Mouse (Mus musculus) stomach, embryonic 15.5 days (tissue): ENCODE results near the gene Armh3. TPM values are rescaled to one million over a fixed set of nuclear protein-coding genes. Genes with fewer than 3 reads are reported as not detected.
A peak's percentile ranks its signal among the peaks of the same experiment; 100 is the strongest.

Experiments used
- ATAC-seq: fragments of 200-750 bp; cut with Nextera tagmentation; 2 replicates; pipeline ENCODE4 v1.8.0; 2017; ENCODE audit warnings: low read depth, moderate number of reproducible peaks, moderate TSS enrichment; ENCODE audit not compliant: insufficient read depth, low FRiP score
- H3K27ac ChIP-seq: fragments of 300-500 bp; sonication (generic); 2 replicates; pipeline ENCODE4 v1.5.1; 2015; ENCODE audit warnings: mild to moderate bottlenecking, inconsistent platforms
- H3K27me3 ChIP-seq: fragments of 300-500 bp; sonication (generic); replicated peaks from 2 replicates; pipeline ENCODE4 v1.6.1; 2015; ENCODE audit warnings: inconsistent platforms
- H3K36me3 ChIP-seq: fragments of 300-500 bp; sonication (generic); 2 replicates; pipeline ENCODE4 v1.6.1; 2015; ENCODE audit warnings: inconsistent platforms
- H3K4me1 ChIP-seq: fragments of 300-500 bp; sonication (generic); 2 replicates; pipeline ENCODE4 v1.6.1; 2015; ENCODE audit warnings: inconsistent platforms
- H3K4me2 ChIP-seq: fragments of 300-500 bp; sonication (generic); 2 replicates; pipeline ENCODE4 v1.6.1; 2015; ENCODE audit warnings: mild to moderate bottlenecking, inconsistent platforms
- H3K4me3 ChIP-seq: fragments of 300-500 bp; sonication (generic); replicated peaks from 2 replicates; pipeline ENCODE4 v1.5.1; 2015; ENCODE audit warnings: inconsistent platforms
- H3K9ac ChIP-seq: fragments of 300-500 bp; sonication (generic); 2 replicates; pipeline ENCODE4 v1.6.1; 2015; ENCODE audit warnings: inconsistent platforms
- H3K9me3 ChIP-seq: fragments of 300-500 bp; sonication (generic); 2 replicates; pipeline ENCODE4 v1.6.1; 2016; ENCODE audit warnings: inconsistent platforms
- WGBS: fragments of 180-500 bp; shearing (Covaris S2); methylation state at CpG from one replicate; pipeline ENCODE4 v1.1.7; 2015; 5-methylcytosine and 5-hydroxymethylcytosine counted together
- polyA plus RNA-seq: library from polyadenylated mRNA; unstranded; fragments of >200 nt; fragmentation: Nextera tagmentation; extraction: Ambion mirVana; gene quantifications from 2 replicates; pipeline ENCODE4 v1.2.1, GENCODE M21; 2015

Armh3 gene
- polyA plus RNA-seq, 1 experiment from 2014 or later = 13.1 TPM

- Histone ChIP-seq H3K36me3 (no peaks in the 10 kb centered on the region), H3K9me3 (no peaks in the 10 kb centered on the region), H3K27me3 (no peaks in the 10 kb centered on the region), H3K4me2 (no peak overlapping the region), H3K9ac (no peak overlapping the region), H3K4me3 (no peak overlapping the region), H3K27ac (no peak overlapping the region), H3K4me1 (no peaks in the 10 kb centered on the region)
- 34% methylated on average over 1 of the region's 1 CpGs for WGBS
- no peak for ATAC-seq
These were observed 125.0 kb downstream of the Armh3 start for GRCm38 (mm10) chr19:45873320-45873719.

- H3K4me3 ChIP-seq = no peak overlapping the region
- 64% methylated on average over 8 of the region's 8 CpGs for WGBS
- no peak for ATAC-seq
- no peak overlapping the region for H3K4me2 ChIP-seq
- H3K9ac ChIP-seq = no peak overlapping the region
- H3K27ac ChIP-seq = no peak overlapping the region
- H3K9me3 ChIP-seq = no peaks in the 10 kb centered on the region
- no peaks in the 10 kb centered on the region for H3K4me1 ChIP-seq
- no peaks in the 10 kb centered on the region for H3K36me3 ChIP-seq
- H3K27me3 ChIP-seq = no peaks in the 10 kb centered on the region
These were observed 142.9 kb downstream of the Armh3 start for GRCm38 (mm10) chr19:45855284-45855920.

- Histone ChIP-seq H3K9ac (no peak overlapping the region), H3K4me3 (no peak overlapping the region), H3K4me1 (no peaks in the 10 kb centered on the region), H3K27me3 (no peaks in the 10 kb centered on the region), H3K27ac (no peak overlapping the region), H3K4me2 (no peak overlapping the region), H3K36me3 (no peaks in the 10 kb centered on the region), H3K9me3 (no peaks in the 10 kb centered on the region)
- no peak for ATAC-seq
- 77% methylated on average over 7 of the region's 7 CpGs for WGBS
These were observed 143.8 kb downstream of the Armh3 start for GRCm38 (mm10) chr19:45854521-45854920.

- WGBS = 63% methylated on average over 4 of the region's 4 CpGs
- Histone ChIP-seq H3K9ac (no peak overlapping the region), H3K4me3 (no peak overlapping the region), H3K27me3 (no peaks in the 10 kb centered on the region), H3K27ac (no peak overlapping the region), H3K36me3 (no peaks in the 10 kb centered on the region), H3K9me3 (no peaks in the 10 kb centered on the region), H3K4me1 (peaks cover 11% of the 10 kb centered on the region; the same call in 1 of the 2 replicates), H3K4me2 (no peak overlapping the region)
- no peak for ATAC-seq
These were observed 150.6 kb downstream of the Armh3 start for GRCm38 (mm10) chr19:45847733-45848093.

GRCm38 (mm10) chr19:45847016-45847732, 151.1 kb downstream of the Armh3 start:
- Histone ChIP-seq H3K27me3 (no peaks in the 10 kb centered on the region), H3K4me3 (no peak overlapping the region), H3K9me3 (no peaks in the 10 kb centered on the region), H3K4me1 (peaks cover 11% of the 10 kb centered on the region; the same call in 1 of the 2 replicates), H3K27ac (no peak overlapping the region), H3K36me3 (no peaks in the 10 kb centered on the region), H3K4me2 (no peak overlapping the region), H3K9ac (no peak overlapping the region)
- 87% methylated on average over 3 of the region's 3 CpGs for WGBS
- ATAC-seq = no peak

GRCm38 (mm10) chr19:45844209-45844608, 154.1 kb downstream of the Armh3 start:
- H3K9ac ChIP-seq = no peak overlapping the region
- no peak overlapping the region for H3K4me3 ChIP-seq
- H3K4me1 ChIP-seq = peaks cover 11% of the 10 kb centered on the region; the same call in 1 of the 2 replicates
- no peaks in the 10 kb centered on the region for H3K27me3 ChIP-seq
- no peak overlapping the region for H3K27ac ChIP-seq
- no peak for ATAC-seq
- H3K9me3 ChIP-seq = no peaks in the 10 kb centered on the region
- no peak overlapping the region for H3K4me2 ChIP-seq
- 63% methylated on average over 3 of the region's 3 CpGs for WGBS
- no peaks in the 10 kb centered on the region for H3K36me3 ChIP-seq

GRCm38 (mm10) chr19:45843424-45843823, 154.9 kb downstream of the Armh3 start:
- Histone ChIP-seq H3K4me1 (peaks cover 11% of the 10 kb centered on the region; the same call in 1 of the 2 replicates), H3K27ac (no peak overlapping the region), H3K4me3 (no peak overlapping the region), H3K36me3 (no peaks in the 10 kb centered on the region), H3K9ac (no peak overlapping the region), H3K4me2 (no peak overlapping the region), H3K27me3 (no peaks in the 10 kb centered on the region), H3K9me3 (no peaks in the 10 kb centered on the region)
- WGBS = 31% methylated on average over 10 of the region's 10 CpGs
- ATAC-seq = no peak

GRCm38 (mm10) chr19:45837050-45837994, 161.0 kb downstream of the Armh3 start:
- Histone ChIP-seq H3K27ac (peak overlapping the region; percentile 79), H3K4me3 (no peak overlapping the region)
- ATAC-seq = no peak; the same call in 1 of the 2 replicates

GRCm38 (mm10) chr19:45835490-45835889, 162.8 kb downstream of the Armh3 start:
- Histone ChIP-seq H3K4me3 (no peak overlapping the region), H3K27me3 (no peaks in the 10 kb centered on the region), H3K4me2 (no peak overlapping the region), H3K36me3 (no peaks in the 10 kb centered on the region), H3K9ac (no peak overlapping the region), H3K4me1 (0 out of 2 replicates have a peak, but pooled peaks cover 3% of the 10 kb centered on the region), H3K27ac (no peak overlapping the region), H3K9me3 (no peaks in the 10 kb centered on the region)
- ATAC-seq = no peak
- WGBS = 75% methylated on average over 10 of the region's 10 CpGs

More at GRCm38 (mm10) chr19:45837050-45837994, 161.0 kb downstream of the Armh3 start:
- 65% methylated on average over 12 of the region's 12 CpGs for WGBS
- no peaks in the 10 kb centered on the region for H3K4me1 ChIP-seq
- H3K4me2 ChIP-seq = no peak overlapping the region
- H3K27me3 ChIP-seq = no peaks in the 10 kb centered on the region
- no peaks in the 10 kb centered on the region for H3K9me3 ChIP-seq
- no peak overlapping the region for H3K9ac ChIP-seq
- H3K36me3 ChIP-seq = no peaks in the 10 kb centered on the region

- Histone ChIP-seq H3K4me3 (no peak overlapping the region), H3K4me1 (0 out of 2 replicates have a peak, but pooled peaks cover 3% of the 10 kb centered on the region), H3K4me2 (no peak overlapping the region), H3K27ac (no peak overlapping the region), H3K9ac (no peak overlapping the region), H3K27me3 (no peaks in the 10 kb centered on the region), H3K36me3 (no peaks in the 10 kb centered on the region), H3K9me3 (no peaks in the 10 kb centered on the region)
- no peak for ATAC-seq
- 85% methylated on average over 10 of the region's 10 CpGs for WGBS
These were observed 164.6 kb downstream of the Armh3 start for GRCm38 (mm10) chr19:45833665-45834064.

GRCm38 (mm10) chr19:45830679-45831078, 167.6 kb downstream of the Armh3 start:
- no peaks in the 10 kb centered on the region for H3K27me3 ChIP-seq
- no peak overlapping the region for H3K27ac ChIP-seq
- 39% methylated on average over 2 of the region's 2 CpGs for WGBS
- no peak for ATAC-seq
- H3K4me3 ChIP-seq = no peak overlapping the region
- no peak overlapping the region for H3K9ac ChIP-seq
- 0 out of 2 replicates have a peak, but pooled peaks cover 3% of the 10 kb centered on the region for H3K4me1 ChIP-seq
- H3K9me3 ChIP-seq = no peaks in the 10 kb centered on the region
- no peak overlapping the region for H3K4me2 ChIP-seq
- no peaks in the 10 kb centered on the region for H3K36me3 ChIP-seq
